Mouse (Mus musculus): ENCODE measurements at regions not wholly inside any gene's neighbourhood (a gene's known extent, or its start where the extent isn't known, plus 50 kb on each side); places are given as distances from the start of the nearest gene placed in this dataset.

GRCm38 (mm10) chr11:63211501-63211900 is 82.7 kb downstream of the Pmp22 start:
- Histone ChIP-seq H3K4me3 (no peak overlapping the region), H3K79me2 (ENCODE audit: control insufficient read depth, insufficient read depth) (no peaks in the 10 kb centered on the region), H3K27me3 (ENCODE audit: control insufficient read depth, insufficient read depth, insufficient read length) (peaks cover 5% of the 10 kb centered on the region), H3K4me2 (ENCODE audit: low read depth) (no peak overlapping the region), H3K36me3 (ENCODE audit: control insufficient read depth, insufficient read depth) (no peaks in the 10 kb centered on the region), H3ac (ENCODE audit: control insufficient read depth, insufficient read length) (no peak overlapping the region)
- TF ChIP-seq MYOD1 (IDR thresholded peaks at IDR 0.05; ENCODE audit: control insufficient read depth in 1 of 3, insufficient read length in 2 of 3, low read depth in 2 of 3) (no peak), SRF (IDR thresholded peaks at IDR 0.05; ENCODE audit: control insufficient read depth, insufficient read length, low read depth) (no peak), CEBPB (IDR thresholded peaks at IDR 0.05; ENCODE audit: insufficient read depth, poor library complexity, severe bottlenecking) (no peak), POLR2A (IDR thresholded peaks at IDR 0.05; ENCODE audit: insufficient read length, low read depth) (no peak), MAX (IDR thresholded peaks at IDR 0.05; ENCODE audit: low read depth) (no peak), REST (IDR thresholded peaks at IDR 0.05; ENCODE audit: insufficient read depth, insufficient read length) (no peak), POLR2AphosphoS2 (IDR thresholded peaks at IDR 0.05; ENCODE audit: insufficient read length, low read depth) (no peak), E2F4 (IDR thresholded peaks at IDR 0.05; ENCODE audit: insufficient read depth) (no peak), TCF12 (IDR thresholded peaks at IDR 0.05; ENCODE audit: insufficient read depth, poor library complexity, severe bottlenecking) (no peak), TCF3 (IDR thresholded peaks at IDR 0.05; ENCODE audit: insufficient read length, low read depth) (no peak), MYOG (IDR thresholded peaks at IDR 0.05; ENCODE audit: control insufficient read depth in 1 of 3, insufficient read depth in 1 of 3, insufficient read length in 2 of 3, low read depth in 2 of 3) (no peak)

- Histone ChIP-seq H3ac (ENCODE audit: control insufficient read depth, insufficient read length) (no peak overlapping the region), H3K79me2 (ENCODE audit: control insufficient read depth, insufficient read depth) (no peaks in the 10 kb centered on the region), H3K36me3 (ENCODE audit: control insufficient read depth, insufficient read depth) (no peaks in the 10 kb centered on the region), H3K4me3 (no peak overlapping the region), H3K4me2 (ENCODE audit: low read depth) (no peak overlapping the region), H3K27me3 (ENCODE audit: control insufficient read depth, insufficient read depth, insufficient read length) (peaks cover 5% of the 10 kb centered on the region)
- TF ChIP-seq POLR2A (IDR thresholded peaks at IDR 0.05; ENCODE audit: insufficient read length, low read depth) (no peak), CEBPB (IDR thresholded peaks at IDR 0.05; ENCODE audit: insufficient read depth, poor library complexity, severe bottlenecking) (no peak)
Measured at GRCm38 (mm10) chr11:63213043-63213442, 84.3 kb downstream of the Pmp22 start.

GRCm38 (mm10) chr11:63213901-63214425 is 85.2 kb downstream of the Pmp22 start:
- no peaks in the 10 kb centered on the region for H3K79me2 ChIP-seq (ENCODE audit: control insufficient read depth, insufficient read depth)
- peaks cover 5% of the 10 kb centered on the region for H3K27me3 ChIP-seq (ENCODE audit: control insufficient read depth, insufficient read depth, insufficient read length)
- H3K4me2 ChIP-seq (ENCODE audit: low read depth): no peak overlapping the region
- no peak overlapping the region for H3ac ChIP-seq (ENCODE audit: control insufficient read depth, insufficient read length)
- H3K36me3 ChIP-seq (ENCODE audit: control insufficient read depth, insufficient read depth): no peaks in the 10 kb centered on the region
- no peak overlapping the region for H3K4me3 ChIP-seq
- TF ChIP-seq MYOG (IDR thresholded peaks at IDR 0.05; ENCODE audit: control insufficient read depth in 1 of 3, insufficient read depth in 1 of 3, insufficient read length in 2 of 3, low read depth in 2 of 3) (no peak), REST (IDR thresholded peaks at IDR 0.05; ENCODE audit: insufficient read depth, insufficient read length) (no peak), TCF3 (IDR thresholded peaks at IDR 0.05; ENCODE audit: insufficient read length, low read depth) (no peak), TCF12 (IDR thresholded peaks at IDR 0.05; ENCODE audit: insufficient read depth, poor library complexity, severe bottlenecking) (no peak), POLR2AphosphoS2 (IDR thresholded peaks at IDR 0.05; ENCODE audit: insufficient read length, low read depth) (no peak), SRF (IDR thresholded peaks at IDR 0.05; ENCODE audit: control insufficient read depth, insufficient read length, low read depth) (no peak), USF1 (IDR thresholded peaks at IDR 0.05; ENCODE audit: low read depth) (no peak), POLR2A (IDR thresholded peaks at IDR 0.05; ENCODE audit: insufficient read length, low read depth) (no peak), MYOD1 (IDR thresholded peaks at IDR 0.05; ENCODE audit: control insufficient read depth in 1 of 3, insufficient read length in 2 of 3, low read depth in 2 of 3) (no peak), CEBPB (IDR thresholded peaks at IDR 0.05; ENCODE audit: insufficient read depth, poor library complexity, severe bottlenecking) (no peak), MAX (IDR thresholded peaks at IDR 0.05; ENCODE audit: low read depth) (no peak), E2F4 (IDR thresholded peaks at IDR 0.05; ENCODE audit: insufficient read depth) (no peak)

- H3K4me2 ChIP-seq (ENCODE audit: low read depth): no peak overlapping the region
- H3K79me2 ChIP-seq (ENCODE audit: control insufficient read depth, insufficient read depth): no peaks in the 10 kb centered on the region
- no peak overlapping the region for H3K4me3 ChIP-seq
- H3K36me3 ChIP-seq (ENCODE audit: control insufficient read depth, insufficient read depth): no peaks in the 10 kb centered on the region
- H3K27me3 ChIP-seq (ENCODE audit: control insufficient read depth, insufficient read depth, insufficient read length): peaks cover 5% of the 10 kb centered on the region
- TF ChIP-seq TCF3 (IDR thresholded peaks at IDR 0.05; ENCODE audit: insufficient read length, low read depth): no peak
- no peak for TF ChIP-seq USF1 (IDR thresholded peaks at IDR 0.05; ENCODE audit: low read depth)
- TF ChIP-seq POLR2AphosphoS2 (IDR thresholded peaks at IDR 0.05; ENCODE audit: insufficient read length, low read depth): no peak
- TF ChIP-seq POLR2A (IDR thresholded peaks at IDR 0.05; ENCODE audit: insufficient read length, low read depth): no peak
- no peak for TF ChIP-seq E2F4 (IDR thresholded peaks at IDR 0.05; ENCODE audit: insufficient read depth)
- TF ChIP-seq TCF12 (IDR thresholded peaks at IDR 0.05; ENCODE audit: insufficient read depth, poor library complexity, severe bottlenecking): no peak
- TF ChIP-seq MAX (IDR thresholded peaks at IDR 0.05; ENCODE audit: low read depth): no peak
- TF ChIP-seq CEBPB (IDR thresholded peaks at IDR 0.05; ENCODE audit: insufficient read depth, poor library complexity, severe bottlenecking): no peak
- TF ChIP-seq MYOG (IDR thresholded peaks at IDR 0.05; ENCODE audit: control insufficient read depth in 1 of 3, insufficient read depth in 1 of 3, insufficient read length in 2 of 3, low read depth in 2 of 3): no peak
- TF ChIP-seq SRF (IDR thresholded peaks at IDR 0.05; ENCODE audit: control insufficient read depth, insufficient read length, low read depth): no peak
- no peak for TF ChIP-seq MYOD1 (IDR thresholded peaks at IDR 0.05; ENCODE audit: control insufficient read depth in 1 of 3, insufficient read length in 2 of 3, low read depth in 2 of 3)
- no peak overlapping the region for H3ac ChIP-seq (ENCODE audit: control insufficient read depth, insufficient read length)
Measured at GRCm38 (mm10) chr11:63215993-63216392, 87.2 kb downstream of the Pmp22 start.

GRCm38 (mm10) chr11:63217049-63217448 is 88.3 kb downstream of the Pmp22 start:
- Histone ChIP-seq H3K36me3 (ENCODE audit: control insufficient read depth, insufficient read depth) (no peaks in the 10 kb centered on the region), H3K79me2 (ENCODE audit: control insufficient read depth, insufficient read depth) (no peaks in the 10 kb centered on the region), H3K4me2 (ENCODE audit: low read depth) (no peak overlapping the region), H3K4me3 (no peak overlapping the region), H3ac (ENCODE audit: control insufficient read depth, insufficient read length) (no peak overlapping the region), H3K27me3 (ENCODE audit: control insufficient read depth, insufficient read depth, insufficient read length) (peaks cover 5% of the 10 kb centered on the region)
- TF ChIP-seq POLR2AphosphoS2 (IDR thresholded peaks at IDR 0.05; ENCODE audit: insufficient read length, low read depth): no peak
- TF ChIP-seq POLR2A (IDR thresholded peaks at IDR 0.05; ENCODE audit: insufficient read length, low read depth): no peak
- no peak for TF ChIP-seq REST (IDR thresholded peaks at IDR 0.05; ENCODE audit: insufficient read depth, insufficient read length)
- no peak for TF ChIP-seq E2F4 (IDR thresholded peaks at IDR 0.05; ENCODE audit: insufficient read depth)
- no peak for TF ChIP-seq TCF12 (IDR thresholded peaks at IDR 0.05; ENCODE audit: insufficient read depth, poor library complexity, severe bottlenecking)
- no peak for TF ChIP-seq MAX (IDR thresholded peaks at IDR 0.05; ENCODE audit: low read depth)
- no peak for TF ChIP-seq CEBPB (IDR thresholded peaks at IDR 0.05; ENCODE audit: insufficient read depth, poor library complexity, severe bottlenecking)
- no peak for TF ChIP-seq USF1 (IDR thresholded peaks at IDR 0.05; ENCODE audit: low read depth)
- no peak for TF ChIP-seq MYOG (IDR thresholded peaks at IDR 0.05; ENCODE audit: control insufficient read depth in 1 of 3, insufficient read depth in 1 of 3, insufficient read length in 2 of 3, low read depth in 2 of 3)
- no peak for TF ChIP-seq SRF (IDR thresholded peaks at IDR 0.05; ENCODE audit: control insufficient read depth, insufficient read length, low read depth)
- no peak for TF ChIP-seq MYOD1 (IDR thresholded peaks at IDR 0.05; ENCODE audit: control insufficient read depth in 1 of 3, insufficient read length in 2 of 3, low read depth in 2 of 3)

Measured in myocyte (in vitro differentiated cells).